Mouse (Mus musculus) CD4-positive helper T cell, adult 2 months (primary cell): ENCODE data around the gene Olfr152.

ENCODE experiments used
- DNase-seq: peaks from one replicate; pipeline ENCODE4 v3.0.0-alpha.2; 2012; ENCODE audit warnings: low read depth, missing footprints, low spot score

The Olfr152 gene

GRCm38 (mm10) chr2:87779183-87779582, at the start of gene Olfr152:
Olfr152 (plus strand) TSS chr2:87779483.
- no peak for DNase-seq

DNA sequence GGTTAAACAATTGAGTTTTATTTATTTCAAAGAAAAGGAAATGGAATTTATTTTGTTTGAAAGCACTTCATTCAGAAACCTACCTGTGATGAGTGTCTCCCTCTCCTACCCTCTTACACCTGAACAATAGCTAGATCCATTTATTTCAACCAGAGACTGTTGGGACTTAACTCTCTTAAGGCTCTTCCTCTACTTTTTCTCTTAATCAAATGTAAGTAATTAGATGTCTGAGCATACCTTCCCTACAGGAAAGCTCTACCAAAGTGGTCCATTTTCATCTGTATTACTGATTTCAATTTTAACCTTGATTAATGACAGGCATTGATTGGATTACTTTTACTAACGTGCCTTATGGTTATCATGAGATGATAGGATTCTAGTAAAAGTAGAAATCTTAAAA, 39.4 kb upstream of the Olfr152 start, which contains the start of gene Olfr1138:
Gene Olfr1138, minus strand, starts transcription at position 101 of the 400 bp plus-strand sequence.
- no peak for DNase-seq

GRCm38 (mm10) chr2:87743452-87743851, 35.8 kb upstream of the Olfr152 start, which contains the start of gene Olfr1140:
Olfr1140 (plus strand) TSS chr2:87743752.
- no peak for DNase-seq

DNA sequence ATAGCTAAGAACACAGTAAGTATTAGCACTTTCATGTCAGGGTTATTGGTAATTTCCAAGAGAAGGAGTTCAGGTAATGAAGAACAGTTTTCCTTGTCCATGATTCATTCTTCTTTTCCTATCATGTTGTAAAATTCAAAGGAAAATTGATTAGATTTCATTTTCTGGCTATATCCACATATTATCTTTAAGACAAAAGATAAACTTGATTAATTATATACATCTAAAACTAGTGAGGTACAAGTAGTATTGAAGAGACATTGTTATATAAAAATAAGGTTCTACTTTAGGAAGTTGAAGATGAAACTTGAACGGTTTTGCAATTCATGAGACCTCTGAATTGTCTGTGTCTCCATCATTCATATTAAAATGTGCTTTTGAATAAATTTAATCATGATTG, 25.4 kb upstream of the Olfr152 start, which contains the start of gene Olfr1141:
Gene Olfr1141, minus strand, starts transcription at position 101 of the 400 bp plus-strand sequence.
- DNase-seq = no peak

DNA sequence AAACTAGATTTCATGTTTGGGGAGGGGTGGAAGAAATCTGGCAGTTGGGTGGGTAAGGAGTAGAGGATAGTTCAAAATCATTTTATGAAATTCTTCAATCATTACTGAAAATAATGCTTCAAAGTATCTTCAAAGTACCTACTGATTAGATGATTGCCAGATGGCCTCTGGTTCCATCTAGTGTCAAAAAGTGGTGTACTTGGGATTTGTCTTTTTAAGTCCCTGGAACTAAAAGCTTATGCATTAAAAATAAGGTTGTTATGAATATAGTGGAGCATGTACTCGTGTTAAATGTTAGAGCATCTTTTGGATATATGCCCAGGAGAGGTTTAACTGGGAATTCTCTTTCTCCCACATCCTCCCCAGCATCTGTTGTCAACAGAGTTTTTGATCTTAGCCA, 3.1 kb upstream of the Olfr152 start:
- no peak for DNase-seq

- DNase-seq = no peak
Observed at GRCm38 (mm10) chr2:87800292-87800691, 21.0 kb downstream of the Olfr152 start, which contains the start of gene Olfr1143. Olfr1143 (plus strand) TSS chr2:87800592.

DNA sequence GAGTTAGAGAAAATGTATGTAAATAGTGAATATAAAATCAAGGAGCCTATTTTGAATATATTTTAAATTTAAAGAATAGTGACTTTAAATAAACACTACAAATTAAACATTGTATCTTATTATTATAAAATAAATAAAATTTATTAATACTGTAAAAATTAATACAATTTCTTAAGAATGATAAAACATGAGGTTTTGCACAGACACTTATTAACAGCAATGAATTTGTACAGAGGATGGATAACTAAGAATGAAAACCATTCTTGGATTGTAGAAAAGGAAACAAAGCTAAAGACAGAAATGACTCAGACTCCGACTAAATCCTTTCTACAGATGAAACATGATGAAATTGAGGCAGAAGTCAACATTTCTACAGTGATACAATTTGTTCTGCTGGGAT, 30.2 kb downstream of the Olfr152 start, which contains the start of gene Olfr1145:
Gene Olfr1145, plus strand, starts transcription at position 301 of the 400 bp plus-strand sequence.
- no peak for DNase-seq

- DNase-seq = no peak
Observed at GRCm38 (mm10) chr2:87830233-87830632, 51.0 kb downstream of the Olfr152 start, which contains the start of gene Olfr1148. Olfr1148 (plus strand) TSS chr2:87830533.
